Mouse (Mus musculus) cortical plate, adult 2 months (tissue): ENCODE data around the gene 4931409K22Rik. TPM values are rescaled to one million over a fixed set of nuclear protein-coding genes. Genes with fewer than 3 reads are reported as not detected.
A peak's percentile ranks its signal among the peaks of the same experiment; 100 is the strongest.

Experiments
- H3K27ac ChIP-seq: fragments of 200-500 bp; 2 replicates; pipeline ENCODE4 v1.5.1; 2012; ENCODE audit warnings: low read length, control low read depth, inconsistent platforms; ENCODE audit not compliant: insufficient read depth
- H3K4me1 ChIP-seq: fragments of 200-500 bp; 2 replicates; pipeline ENCODE4 v1.6.1; 2011; ENCODE audit warnings: low read length; ENCODE audit not compliant: control insufficient read depth, insufficient read depth
- H3K4me3 ChIP-seq: fragments of 200-500 bp; 2 replicates; pipeline ENCODE4 v1.5.1; 2011; ENCODE audit warnings: mild to moderate bottlenecking, low read length, control low read depth; ENCODE audit not compliant: insufficient read depth
- CTCF ChIP-seq: fragments of 200-500 bp; IDR thresholded peaks from 2 replicates; pipeline ENCODE4 v1.5.1; 2011; ENCODE audit warnings: mild to moderate bottlenecking, control low read depth, low read length; ENCODE audit not compliant: insufficient read depth; ENCODE audit errors: extremely low read depth
- POLR2A ChIP-seq: fragments of 200-500 bp; IDR thresholded peaks from 2 replicates; pipeline ENCODE4 v1.6.1; 2011; ENCODE audit warnings: mild to moderate bottlenecking, low read length, control low read depth; ENCODE audit not compliant: insufficient read depth; ENCODE audit errors: extremely low read depth
- polyA plus RNA-seq: library from polyadenylated mRNA; depleted of rRNA; stranded (reverse); fragments of >200 nt; gene quantifications from 2 replicates; pipeline ENCODE4 v1.2.3, GENCODE M21; 2012

The 4931409K22Rik gene
- polyA plus RNA-seq, 1 experiment = 0.04 TPM

DNA sequence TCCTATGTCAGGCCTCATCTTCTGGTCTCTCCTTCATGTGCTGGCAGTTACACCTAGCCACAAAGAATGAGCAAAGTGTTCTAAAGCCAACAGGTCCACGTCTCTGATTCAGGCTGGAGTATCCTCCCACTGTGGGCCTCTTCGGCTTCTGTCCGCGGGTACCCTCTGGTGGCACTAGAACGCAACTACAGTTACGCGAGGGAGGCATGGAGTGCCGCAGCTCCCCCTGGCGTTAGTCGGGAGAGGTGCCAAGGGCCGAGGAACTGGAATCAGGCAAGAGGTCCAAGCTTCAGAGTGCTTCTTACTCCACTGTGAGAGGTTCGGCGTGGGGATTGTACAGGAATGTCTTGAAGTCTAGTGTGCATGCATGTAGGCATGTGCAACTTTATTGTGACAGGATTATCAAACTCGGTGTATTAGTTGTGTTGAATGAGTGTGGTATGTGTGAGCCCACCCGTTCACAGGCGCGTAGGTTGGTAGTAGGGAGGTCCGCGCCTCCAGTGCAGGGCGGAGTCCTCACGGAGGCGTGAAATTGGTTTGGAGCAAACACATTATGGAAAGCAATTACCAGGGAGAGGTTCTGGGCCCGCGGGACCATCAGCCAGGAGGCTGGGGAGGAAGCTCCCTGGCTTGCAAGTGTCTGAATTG, 26.4 kb downstream of the 4931409K22Rik start:
- Histone ChIP-seq H3K27ac (no peak overlapping the region), H3K4me1 (no peaks in the 10 kb centered on the region), H3K4me3 (no peak overlapping the region)
- TF ChIP-seq POLR2A (no peak), CTCF (peak; percentile 100)

DNA sequence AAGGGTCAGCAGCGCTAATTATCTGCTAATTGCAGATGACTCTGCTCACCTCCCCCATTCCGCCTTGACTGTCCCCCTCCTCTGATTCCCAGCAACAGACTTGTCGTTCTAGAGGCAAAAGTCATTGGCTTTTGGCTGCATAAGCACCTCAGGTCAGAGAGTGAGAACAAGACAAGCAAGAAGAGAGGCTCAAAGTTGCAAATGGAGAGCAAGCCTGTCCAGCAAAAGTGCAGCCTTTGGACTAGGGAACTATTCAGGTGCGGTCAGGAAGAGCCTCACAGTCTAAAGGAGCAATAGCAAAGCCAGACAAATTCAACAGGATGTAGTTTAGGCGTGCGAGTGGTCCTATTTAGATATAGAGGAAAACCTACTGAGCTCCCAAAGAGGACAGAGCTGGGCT, 28.8 kb downstream of the 4931409K22Rik start:
- TF ChIP-seq CTCF (no peak), POLR2A (no peak)

DNA sequence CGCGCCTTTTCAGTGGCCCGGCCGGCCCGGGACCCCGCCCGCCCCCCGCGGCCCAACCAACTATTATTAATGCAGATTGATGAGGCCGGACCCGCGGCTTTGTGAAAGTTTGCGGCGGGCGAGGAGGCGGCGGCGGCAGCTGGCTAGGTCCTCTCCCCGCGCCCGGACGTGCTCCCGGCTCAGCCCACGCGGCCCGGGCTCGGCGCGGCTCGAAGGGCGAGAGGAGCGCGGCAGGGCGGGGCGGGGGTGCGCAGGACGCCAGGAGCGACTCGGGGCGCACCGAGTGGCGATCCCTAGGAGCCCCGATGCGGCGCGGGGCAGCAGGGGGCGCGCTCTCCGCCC, 29.7 kb downstream of the 4931409K22Rik start, which contains the start of gene Gbx1:
Gene Gbx1, minus strand, starts transcription at position 314 of the 342 bp plus-strand sequence.
- Histone ChIP-seq H3K27ac (no peak within 1 kb of the TSS), H3K4me3 (no peak within 1 kb of the TSS), H3K4me1 (no peaks in the 10 kb centered on the region)
- TF ChIP-seq CTCF (no peak), POLR2A (no peak)

More for the DNA sequence above, 28.8 kb downstream of the 4931409K22Rik start:
- no peak overlapping the region for H3K4me3 ChIP-seq
- no peaks in the 10 kb centered on the region for H3K4me1 ChIP-seq
- no peak overlapping the region for H3K27ac ChIP-seq

DNA sequence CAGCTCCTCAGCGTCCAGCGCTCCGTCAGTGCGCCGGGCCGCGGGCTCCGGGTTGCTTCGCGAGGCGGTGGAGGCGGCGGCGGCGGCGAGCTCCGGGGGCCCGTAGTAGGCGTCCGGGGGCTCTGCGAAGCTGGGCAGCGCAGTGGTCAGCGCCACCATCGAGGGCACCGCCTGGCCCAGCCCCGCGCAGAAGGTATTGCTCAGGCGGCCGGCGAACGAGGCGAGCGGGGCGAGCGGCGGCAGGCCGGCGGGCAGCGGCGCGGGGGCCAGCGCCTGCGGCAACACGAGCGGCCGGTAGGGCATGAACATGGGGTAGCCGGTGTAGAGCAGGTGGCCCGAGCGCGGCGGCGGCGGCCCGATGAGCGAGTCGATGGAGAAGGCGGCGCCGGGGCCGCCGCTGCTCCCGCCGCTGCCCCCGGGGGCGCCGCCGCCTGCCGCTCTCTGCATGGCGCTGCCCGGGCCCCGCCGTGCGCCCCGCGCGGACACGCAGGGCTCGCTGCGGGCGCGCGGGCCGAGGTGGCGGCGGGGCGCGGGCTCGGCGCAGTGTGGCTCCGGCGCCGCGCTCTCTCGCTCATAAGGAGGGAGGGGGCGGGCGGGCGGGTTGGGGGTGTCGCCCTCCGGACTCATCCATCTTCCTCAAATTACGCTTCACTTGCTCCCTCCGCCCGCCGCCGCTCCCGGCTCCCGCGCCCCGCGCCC, 30.3 kb downstream of the 4931409K22Rik start:
- TF ChIP-seq POLR2A = no peak
- no peak for TF ChIP-seq CTCF
- no peaks in the 10 kb centered on the region for H3K4me1 ChIP-seq
- H3K27ac ChIP-seq = no peak overlapping the region
- no peak overlapping the region for H3K4me3 ChIP-seq

DNA sequence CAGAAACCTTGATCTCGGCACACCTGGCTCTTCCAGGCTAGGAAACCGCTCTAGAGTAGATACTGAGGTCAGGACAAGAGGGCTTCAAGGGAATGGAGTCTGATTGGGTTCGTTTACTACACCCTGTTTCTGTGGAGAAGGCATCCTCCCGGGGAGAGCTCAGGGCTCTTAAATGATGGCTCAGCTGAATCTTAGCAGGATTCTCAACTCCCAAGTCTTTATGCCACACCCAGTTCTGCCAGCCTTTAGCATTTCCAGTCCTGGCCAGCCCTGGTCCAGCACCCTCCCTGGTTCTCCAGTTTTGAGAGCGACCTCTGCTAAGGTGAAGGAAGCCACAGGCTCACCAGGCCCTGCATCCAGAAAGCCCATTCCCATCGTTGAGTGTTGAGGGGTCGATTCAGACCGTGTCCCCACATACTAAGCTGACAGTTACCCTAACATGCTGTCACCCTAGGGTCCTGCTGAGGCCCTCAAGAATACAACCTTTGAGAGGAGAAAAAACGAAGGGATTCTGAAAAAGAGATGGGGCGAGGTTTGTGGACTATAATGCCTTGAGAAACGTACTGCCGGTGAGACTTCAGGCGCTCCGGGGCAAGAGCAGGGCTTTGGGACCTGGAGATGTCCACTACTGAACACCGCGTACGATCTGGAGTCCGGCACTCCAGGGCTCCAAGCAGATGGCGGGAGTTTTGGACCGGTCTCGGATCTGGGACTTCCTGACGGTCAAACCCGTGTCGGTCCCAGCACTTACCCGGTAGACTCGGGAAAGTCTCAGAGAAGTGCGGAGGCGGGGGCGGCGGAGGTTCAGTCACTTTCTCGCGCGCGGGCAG, 31.0 kb downstream of the 4931409K22Rik start:
- no peaks in the 10 kb centered on the region for H3K4me1 ChIP-seq
- TF ChIP-seq POLR2A (no peak), CTCF (no peak)
- H3K27ac ChIP-seq = no peak overlapping the region
- no peak overlapping the region for H3K4me3 ChIP-seq

DNA sequence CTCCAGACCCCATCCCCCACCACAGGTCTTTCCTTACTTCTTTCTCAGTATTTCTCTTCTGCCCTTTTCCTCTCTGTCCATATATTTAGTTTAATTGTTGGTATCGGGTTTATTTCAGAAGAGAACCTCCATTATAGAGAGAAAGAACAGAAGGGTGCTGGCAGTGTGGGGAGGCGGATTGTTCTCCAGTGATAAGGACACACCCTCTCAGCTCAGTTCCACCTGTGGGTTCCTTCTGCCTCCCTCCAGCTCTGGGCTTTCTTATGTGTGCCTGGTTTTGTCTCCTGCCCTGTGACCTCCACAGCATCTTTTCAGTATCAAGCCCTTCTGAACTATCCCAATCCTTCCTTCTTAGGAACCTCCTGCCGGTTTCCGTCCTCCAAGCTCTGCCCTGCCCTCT, 32.1 kb downstream of the 4931409K22Rik start:
- Histone ChIP-seq H3K27ac (no peak overlapping the region), H3K4me1 (no peaks in the 10 kb centered on the region), H3K4me3 (no peak overlapping the region)
- no peak for TF ChIP-seq CTCF
- no peak for TF ChIP-seq POLR2A

DNA sequence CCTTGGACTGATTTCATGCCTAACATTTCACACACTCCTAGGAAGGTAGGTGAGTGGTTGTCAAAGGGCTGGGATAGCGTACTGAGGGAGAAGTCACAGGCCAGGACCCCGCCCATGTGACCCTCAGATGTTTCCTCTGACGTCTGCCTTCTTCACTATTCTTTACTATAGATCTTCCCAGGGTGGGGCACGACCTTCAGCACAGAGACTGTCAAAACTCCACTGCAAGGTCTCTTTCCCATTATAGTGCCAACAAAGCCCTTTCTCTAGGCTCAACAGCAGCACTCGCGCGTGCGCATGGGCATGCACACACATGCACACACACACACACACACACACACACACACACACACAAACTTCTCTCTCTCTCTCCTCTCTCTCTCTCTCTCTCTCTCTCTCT, 32.8 kb downstream of the 4931409K22Rik start:
- Histone ChIP-seq H3K4me1 (no peaks in the 10 kb centered on the region), H3K27ac (no peak overlapping the region), H3K4me3 (no peak overlapping the region)
- TF ChIP-seq CTCF (no peak), POLR2A (no peak)

DNA sequence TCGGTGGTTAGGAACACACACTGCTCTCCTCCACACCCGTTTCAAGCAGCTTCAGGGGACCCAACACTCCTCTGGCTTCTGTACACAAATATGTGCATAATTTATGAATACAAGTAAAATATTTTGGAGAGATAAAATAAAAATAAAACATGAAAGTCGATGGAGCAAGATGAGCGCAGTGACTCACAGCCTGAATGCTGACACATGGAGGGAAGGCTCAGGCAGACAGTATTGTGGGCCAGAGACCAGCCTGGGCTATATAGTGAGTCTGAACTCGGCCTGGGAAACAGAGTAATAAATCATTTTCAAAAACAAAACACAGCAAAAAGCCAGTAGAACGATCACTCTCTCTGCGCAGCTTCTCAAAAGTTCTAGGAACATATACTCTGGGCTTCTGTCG, 35.2 kb downstream of the 4931409K22Rik start:
- H3K4me1 ChIP-seq = no peaks in the 10 kb centered on the region
- TF ChIP-seq CTCF (no peak), POLR2A (no peak)
- H3K4me3 ChIP-seq = no peak overlapping the region
- no peak overlapping the region for H3K27ac ChIP-seq

DNA sequence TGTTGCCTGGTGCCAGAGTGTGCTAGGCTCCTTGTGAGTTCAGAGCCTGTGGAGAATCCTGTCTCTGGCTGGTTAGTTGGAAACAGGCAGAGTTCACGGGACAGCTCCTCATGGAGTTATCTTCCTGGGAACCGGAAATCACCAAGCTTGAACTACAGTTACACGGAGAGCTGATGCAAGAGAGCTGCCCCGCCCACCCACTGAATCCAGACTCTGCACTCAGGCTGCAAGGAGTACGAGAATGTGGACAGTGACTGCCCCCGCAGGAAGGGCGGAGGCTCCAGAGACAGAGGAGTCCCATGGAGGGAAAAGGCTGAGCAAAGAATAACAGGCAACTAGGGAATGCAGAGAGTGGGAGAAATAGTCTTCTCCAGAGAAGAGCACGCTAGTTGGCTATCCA, 44.3 kb downstream of the 4931409K22Rik start:
- H3K4me3 ChIP-seq = no peak overlapping the region
- no peak overlapping the region for H3K27ac ChIP-seq
- no peaks in the 10 kb centered on the region for H3K4me1 ChIP-seq
- TF ChIP-seq POLR2A (no peak), CTCF (no peak)
